Mouse (Mus musculus): ENCODE measurements around the gene Smtnl2. TPM values are rescaled to one million over a fixed set of nuclear protein-coding genes. Genes with fewer than 3 reads are reported as not detected.

The Smtnl2 gene
- total RNA-seq, 2 experiments from 2014 or later: 1.7 to 2.4 TPM

DNA sequence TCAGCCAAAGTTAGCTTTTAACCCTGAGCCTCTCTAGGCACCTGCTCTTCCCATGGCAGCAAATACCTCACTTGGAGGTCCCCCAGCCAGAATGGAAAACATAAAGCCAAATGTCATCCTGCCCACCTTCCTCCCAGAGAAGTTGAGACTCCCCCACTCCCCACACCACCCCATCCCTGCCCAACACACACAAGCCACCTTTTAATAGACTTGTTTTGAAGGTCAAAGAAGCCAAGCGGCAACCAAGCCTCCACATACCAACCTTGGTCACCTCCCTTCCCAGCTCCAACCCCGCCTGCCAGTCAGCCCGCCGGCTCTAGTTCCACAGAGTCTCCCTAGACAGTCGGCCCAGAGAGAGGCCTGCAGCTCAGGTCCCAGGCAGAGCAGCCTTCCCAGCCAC is 9.5 kb downstream of the Smtnl2 start:
- no peak for DNase-seq

DNA sequence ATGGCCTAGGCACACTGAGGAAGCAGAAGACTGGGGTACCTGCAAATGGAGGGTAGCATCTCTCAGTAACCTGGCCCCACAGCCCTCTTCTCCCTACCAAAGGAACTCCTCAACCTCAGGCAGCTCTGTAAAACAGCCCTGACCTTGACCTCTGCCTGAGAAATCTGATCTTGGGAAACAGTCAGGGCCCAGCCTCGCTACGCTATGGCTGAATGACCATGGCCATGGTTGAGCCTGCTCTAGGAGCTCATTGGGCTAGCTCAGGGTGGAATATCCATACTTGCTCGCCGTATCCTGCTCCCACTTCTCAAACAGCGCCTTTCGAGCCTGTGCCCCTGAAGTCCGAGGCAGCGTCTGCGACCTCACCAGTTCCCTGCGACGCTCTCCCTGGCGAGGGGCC is 10.4 kb downstream of the Smtnl2 start:
- DNase-seq: no peak

DNA sequence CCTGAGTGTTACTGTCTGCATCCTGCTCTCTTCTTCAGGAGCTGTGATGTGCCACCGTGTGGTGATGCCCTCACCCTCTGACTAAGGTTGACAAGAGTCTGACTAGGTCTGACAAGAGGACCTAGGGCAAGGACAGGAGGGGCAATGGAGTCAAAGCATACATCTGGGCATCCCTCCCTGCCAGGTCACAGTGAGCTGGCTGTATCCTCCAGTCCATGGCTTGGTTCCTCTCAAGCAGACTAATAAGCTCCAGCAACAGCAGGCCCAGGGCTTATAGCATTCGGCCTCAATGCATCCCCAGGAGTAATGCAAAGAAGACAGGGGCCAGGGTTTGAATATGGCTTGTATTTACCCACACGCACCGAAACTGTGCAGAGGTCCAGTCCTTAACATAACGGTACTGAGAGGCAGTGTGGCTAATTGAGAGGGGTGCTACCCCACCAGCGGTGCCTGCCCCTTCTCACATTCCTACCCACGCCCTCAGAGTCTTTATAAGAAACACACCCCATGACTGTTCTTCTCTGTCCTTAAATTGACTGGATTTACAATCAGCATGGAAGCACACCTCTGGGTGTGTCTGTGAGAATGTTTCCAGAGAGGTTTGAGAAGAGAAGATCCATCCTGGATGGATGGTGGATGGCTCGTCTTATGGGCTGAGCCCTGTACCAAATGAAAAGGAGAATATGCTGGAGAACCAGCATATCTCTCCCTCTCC is 13.5 kb downstream of the Smtnl2 start:
- no peak for DNase-seq

DNA sequence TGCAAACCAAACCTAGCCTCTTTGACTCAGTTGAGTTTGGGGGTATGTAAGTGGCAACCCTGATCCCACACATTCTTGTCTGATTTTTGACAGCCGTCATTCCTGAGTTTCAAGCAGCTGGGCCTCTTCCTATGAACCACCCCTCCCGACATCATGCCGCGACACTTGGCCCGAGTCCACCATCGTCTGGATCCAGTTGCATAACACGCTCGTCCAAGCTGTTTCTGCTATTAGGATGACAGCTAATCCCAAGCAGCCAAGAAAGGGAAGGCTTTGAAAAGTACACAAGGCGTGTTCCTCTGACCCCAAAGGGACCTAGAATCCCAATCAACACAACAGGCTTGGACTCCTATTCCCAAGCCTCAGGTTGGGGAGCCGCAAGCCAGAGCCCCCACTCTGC is 14.4 kb downstream of the Smtnl2 start:
- DNase-seq: peak; percentile 55 to 71

DNA sequence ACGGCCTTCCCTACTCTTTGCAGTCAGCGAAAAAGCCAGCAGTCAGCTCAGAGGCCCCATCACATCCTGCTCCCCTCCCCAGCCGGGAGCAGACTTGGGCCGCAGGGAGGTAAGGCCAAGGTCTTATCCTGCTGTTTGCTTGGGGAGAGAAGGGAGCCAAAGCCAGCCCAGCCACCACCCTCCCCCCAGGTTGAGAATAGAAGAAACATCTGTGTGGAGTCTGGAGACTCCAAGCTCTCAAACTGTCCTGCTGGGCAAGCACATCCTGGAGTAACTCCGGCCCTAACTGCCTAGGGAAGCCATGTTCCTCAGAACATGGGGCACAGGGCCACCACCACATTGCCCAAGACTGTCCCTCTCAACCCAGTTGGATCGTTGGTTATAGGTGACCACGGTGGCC is 14.9 kb downstream of the Smtnl2 start:
- peak; percentile 44 to 51 for DNase-seq

DNA sequence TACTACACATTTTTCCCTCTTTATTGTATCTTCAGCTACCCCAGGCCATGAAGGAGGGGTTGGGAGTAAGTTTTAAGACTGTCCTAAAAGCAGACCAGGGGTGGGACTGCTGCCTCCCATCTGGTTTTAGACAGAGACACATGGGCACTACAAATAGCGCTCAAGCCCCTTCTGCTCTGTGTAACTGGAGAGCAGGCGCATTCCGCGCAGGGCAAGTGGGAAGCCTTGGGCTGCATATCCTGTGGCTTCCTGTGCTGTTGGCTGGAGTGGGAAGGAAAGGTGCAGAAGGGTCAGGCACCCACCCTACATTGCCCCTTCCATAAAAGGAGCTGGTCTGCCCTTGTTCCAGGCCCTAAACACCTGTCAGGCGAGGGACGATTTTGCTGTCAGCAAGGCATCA is 15.9 kb downstream of the Smtnl2 start:
- no peak for DNase-seq

DNA sequence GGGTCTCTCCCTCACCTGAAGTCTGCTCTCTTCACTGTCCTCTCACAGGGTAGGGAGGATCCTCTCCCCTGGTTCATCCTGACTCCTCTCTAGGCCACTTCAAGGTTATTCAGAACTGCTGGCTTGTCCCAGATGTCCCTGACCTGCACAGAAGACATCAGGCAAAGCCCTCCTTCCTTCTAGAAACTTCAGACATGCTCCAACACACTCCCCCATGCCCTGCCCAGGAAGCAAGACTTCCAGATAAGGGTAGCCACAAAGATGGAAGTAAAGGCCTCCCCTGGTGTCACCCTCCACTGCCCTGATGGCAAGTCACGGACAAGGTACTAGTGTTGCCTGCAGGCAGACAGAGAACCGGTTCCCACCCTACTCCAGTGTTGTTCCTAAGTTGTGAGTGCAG is 16.8 kb downstream of the Smtnl2 start:
- DNase-seq: no peak

DNA sequence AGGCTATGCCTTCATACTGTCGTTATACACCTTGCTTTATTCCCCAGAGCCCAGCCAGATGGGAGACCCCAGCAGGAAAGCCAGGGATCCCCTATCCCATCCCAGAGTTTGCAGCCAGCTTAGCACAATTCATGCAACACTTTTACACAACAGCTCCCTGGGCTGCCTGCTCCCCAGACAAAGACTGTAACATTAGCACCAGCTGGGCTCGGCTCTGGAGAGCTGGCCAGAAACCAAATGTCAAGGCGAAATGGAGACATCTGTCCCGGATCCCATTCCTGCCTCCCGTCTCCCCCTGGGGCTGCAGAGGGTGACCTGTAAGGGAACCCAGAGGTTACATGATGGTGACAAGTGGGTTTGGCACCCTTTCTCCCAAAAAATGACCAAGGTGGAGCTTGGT is 17.8 kb downstream of the Smtnl2 start:
- peak; percentile 76 to 78 for DNase-seq

DNA sequence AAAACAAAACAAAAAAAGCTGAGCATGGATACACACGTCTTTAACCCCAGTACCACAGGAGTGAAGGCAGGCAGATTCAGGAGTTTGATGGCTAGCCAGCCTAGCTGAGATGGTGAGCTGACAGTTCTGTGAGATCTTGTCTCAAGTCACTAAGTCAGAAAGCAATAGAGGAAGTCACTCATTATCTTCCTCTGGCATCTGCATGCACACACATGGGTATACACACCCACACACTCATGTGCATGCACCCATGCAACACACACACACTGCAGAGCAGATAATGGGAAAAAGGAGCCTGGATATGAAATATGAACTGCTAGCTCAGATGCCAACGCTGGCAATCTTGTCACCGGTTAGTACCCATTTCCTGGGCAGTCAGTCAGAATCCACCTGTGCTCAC is 18.3 kb downstream of the Smtnl2 start:
- no peak for DNase-seq

DNA sequence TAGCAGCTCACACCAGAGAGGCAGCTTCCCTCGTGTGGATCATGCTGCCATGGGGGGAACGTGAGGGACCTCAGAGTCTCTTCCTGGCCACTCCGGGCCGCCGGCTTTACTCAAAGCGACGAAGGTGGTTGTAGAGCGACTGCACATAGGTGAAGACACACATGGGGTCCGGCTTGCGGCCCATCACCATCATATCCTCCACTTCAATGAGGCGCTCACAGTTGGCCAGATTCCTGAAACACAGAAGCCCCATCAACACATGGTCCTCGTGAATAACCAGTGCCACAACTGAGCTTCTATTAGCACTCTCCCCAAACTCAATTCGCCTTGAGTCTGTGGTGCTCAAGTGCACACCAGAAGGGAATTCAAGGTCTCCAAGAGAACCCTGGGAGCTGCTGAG is 20.3 kb downstream of the Smtnl2 start:
- no peak for DNase-seq

DNA sequence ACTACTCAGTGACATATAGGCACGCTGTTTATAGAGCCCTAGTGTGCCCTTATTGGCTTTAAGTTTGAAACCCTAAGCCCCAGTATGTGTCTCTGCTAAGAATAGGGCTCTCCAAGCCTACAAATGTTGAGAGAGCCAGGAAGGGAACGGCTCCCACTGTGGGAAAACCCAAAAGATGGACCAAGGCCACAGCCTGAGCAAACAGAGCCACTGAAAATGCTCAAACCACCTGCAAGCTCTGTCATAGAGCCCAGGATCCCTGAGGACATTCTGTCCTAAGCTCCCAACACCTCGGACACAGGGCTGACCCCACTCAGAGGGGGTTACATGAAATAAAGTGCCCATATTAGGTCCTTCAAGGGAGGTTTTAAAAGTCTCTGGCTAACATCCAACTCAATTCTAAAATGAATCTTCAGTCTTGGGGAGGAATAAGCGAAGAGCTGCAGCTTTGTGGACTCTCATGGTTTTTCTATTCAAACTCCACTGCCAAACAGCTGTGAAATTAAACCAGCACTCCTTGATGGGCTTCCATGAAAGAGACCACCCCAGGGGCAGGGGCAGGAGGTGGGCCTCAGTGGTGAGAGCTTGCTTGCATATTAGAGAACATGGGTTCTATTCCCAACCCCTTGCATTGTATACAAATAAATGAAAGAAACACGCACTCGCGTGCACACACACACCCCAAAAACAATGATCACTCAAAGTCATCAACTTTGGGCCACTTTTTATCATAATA is 21.9 kb downstream of the Smtnl2 start:
- no peak for DNase-seq

DNA sequence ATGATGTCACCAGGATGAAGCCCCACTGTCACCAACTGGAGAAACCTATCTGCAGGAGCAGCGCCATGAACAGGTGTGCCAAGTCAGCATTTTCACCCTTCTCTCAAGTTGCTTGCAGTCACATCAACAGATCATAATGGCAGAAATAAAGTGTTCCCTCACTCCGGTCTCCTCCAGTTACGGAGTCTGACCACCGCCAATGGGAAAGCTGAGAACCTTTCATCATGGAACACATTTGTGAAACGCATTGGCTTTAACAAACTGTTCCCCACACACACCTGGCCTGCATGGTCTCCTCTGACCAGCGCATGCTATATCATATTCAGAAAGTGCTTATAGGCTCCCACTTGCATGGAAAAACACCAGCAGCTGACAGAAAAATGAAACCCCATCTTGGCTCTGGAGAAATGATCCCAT is 23.4 kb downstream of the Smtnl2 start:
- DNase-seq: no peak

DNA sequence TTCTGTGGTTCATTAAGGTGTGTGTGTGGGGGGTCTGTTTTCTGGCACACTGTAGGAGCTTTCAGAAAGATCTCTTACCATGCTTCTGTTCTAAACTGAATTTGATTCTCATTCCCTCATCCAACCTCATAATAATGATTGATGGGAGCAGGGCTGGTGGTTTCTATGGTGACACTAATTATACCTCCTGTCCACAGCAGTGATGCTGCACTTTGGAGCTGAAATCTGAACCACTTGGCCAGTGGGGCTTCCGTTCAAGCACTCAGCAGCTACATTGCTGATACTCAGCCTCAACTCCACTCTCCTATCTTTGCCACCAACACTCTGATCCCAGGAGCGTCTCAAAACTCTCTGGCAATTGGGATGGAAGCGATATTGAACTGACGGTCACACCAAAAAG is 32.2 kb downstream of the Smtnl2 start:
- DNase-seq: no peak

DNA sequence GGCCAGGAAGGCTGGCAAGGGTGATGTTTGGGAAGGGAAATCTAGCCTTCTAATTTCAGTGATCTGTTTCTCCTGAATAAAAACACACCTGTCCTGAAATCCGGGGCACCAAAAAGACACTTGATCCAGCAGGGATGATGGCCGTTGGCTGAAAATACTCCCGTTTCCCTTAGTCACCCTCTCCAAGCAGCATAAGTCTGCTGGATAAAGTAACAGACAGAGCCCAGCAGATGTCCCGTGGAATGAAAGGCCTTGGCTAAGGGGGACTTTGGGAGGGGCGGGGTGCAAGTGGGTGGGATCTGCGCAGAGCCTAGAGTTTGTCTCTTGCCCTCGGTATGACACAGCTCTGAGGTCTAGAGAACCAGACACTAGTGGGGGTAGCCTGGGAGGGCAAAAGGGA is 33.3 kb downstream of the Smtnl2 start:
- no peak for DNase-seq

DNA sequence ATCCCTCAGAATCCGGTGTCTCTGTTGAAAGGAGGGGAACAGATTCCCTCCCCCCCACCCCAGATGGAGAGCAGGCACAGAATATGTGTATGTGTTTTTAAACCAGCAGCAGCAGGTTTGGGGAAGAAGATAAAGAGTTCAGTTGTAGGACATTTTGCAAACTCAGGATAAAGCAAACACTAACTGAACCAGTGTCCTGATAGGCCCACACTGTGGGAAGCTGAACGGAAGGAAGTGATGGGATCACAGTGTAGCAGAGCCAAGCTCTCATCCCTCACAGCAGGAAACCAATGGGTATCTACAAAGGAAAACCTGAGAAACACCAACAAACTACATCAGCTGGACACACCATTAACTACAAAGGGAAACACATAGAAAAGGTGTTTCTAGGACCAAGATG is 35.0 kb downstream of the Smtnl2 start:
- no peak for DNase-seq

DNA sequence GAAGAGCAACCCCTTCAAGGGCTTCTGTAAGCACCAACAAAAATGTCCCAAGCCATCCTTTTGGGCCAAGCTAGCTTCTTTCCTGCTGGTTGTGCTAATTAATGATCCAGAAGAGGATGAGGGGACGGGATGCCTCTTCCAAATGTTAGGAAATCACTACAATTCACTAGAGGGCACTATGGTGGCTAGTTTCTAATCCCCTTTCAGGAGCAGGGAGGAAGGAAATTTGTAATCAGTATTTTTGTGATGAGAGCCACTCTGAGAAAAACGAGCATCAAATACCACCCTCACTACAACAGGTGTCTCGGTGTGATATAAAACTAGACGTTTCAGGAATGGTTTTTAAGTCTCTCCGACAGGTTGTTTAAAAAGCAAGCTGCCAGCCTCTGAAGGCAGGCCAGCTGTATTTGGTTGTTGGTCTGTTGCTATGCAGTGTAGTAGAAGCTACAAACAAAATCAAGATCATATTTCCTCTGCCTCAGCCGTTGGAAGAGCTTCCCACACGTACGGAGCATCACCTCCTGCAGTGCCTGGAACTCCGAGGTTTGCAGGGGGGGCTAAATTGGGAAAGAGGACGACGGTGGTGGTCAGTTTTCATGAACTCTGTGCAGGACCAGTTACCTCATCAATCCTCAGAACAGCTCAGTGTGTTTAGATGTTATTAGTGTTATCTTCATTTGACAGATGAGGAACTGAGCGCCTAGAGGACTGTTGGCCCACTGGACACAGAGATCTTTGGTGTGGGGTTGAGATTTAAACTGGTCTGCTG is 41.4 kb downstream of the Smtnl2 start:
- no peak for DNase-seq

DNA sequence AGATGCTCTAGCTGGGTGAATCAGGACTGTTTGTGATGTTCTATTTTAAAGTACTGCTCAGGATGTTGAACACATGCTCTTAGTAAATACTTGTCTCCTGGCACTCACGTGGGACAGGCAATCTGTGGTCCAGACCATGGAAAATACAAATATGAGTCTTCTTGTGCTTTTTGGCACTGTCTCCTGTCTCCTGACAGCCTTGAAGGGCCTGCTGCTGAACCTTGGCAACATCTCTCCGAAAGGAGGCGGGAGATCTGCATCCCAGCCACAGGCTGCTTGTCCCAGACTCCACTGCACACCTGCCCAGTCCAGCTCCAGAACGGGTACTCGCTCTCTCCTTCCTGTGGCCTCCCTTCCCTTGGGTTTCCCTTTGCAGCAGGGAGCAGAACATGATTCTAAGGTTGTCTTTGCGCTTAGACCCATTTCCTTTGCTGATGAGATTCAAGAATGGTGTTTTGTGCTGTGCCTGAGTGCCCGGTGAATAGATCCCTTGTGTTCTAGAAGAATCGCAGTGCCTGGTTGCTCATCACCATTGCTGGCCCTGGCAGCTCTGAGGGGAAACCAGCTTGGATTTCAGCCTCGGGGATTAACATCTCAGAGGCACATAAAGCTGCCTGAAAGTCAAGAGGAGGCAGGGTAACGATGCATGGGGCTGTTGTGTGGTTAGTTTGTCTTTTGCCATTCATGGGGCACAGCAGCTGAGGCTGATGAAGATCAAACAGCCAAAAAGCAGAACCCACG is 43.4 kb downstream of the Smtnl2 start:
- no peak for DNase-seq

DNA sequence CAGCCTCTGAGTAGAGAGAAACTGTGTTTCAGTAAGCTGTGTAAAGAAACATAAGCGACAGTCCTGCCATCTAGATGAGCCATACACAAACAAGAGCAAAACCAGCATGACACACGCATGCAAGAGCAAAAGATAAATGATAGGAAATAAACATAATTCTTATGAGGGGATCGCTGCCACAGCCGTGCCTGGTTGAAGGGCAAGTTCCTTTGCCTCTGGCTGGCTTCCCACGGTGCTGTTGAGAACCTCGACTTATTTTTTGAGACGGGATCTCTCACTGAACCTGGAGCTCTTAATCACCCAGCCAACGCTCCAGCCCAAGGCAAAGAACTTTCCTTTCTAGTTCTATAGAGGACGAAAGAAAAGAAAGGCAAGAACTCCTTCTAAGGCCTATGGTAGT is 45.4 kb downstream of the Smtnl2 start:
- DNase-seq: peak; percentile 70 to 79

DNA sequence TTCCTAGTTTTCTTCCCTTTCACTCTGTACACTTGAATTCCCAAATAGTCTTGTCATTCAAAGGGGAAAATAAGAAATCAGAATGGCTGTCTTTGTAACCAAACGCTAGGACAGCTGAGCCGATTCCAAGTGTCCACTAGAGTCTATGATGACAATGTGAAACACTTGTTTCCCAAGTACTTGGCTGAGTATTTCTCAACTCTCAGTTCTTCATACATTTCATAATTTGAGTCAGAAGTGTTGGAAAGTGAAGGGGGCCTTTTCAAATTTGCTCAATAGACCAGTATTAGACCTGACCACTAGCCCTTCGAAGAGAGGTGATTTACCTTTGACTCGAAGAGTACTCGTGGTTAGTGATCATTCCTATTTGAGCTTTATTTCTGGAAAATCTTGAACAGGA is 47.0 kb downstream of the Smtnl2 start:
- no peak for DNase-seq

DNA sequence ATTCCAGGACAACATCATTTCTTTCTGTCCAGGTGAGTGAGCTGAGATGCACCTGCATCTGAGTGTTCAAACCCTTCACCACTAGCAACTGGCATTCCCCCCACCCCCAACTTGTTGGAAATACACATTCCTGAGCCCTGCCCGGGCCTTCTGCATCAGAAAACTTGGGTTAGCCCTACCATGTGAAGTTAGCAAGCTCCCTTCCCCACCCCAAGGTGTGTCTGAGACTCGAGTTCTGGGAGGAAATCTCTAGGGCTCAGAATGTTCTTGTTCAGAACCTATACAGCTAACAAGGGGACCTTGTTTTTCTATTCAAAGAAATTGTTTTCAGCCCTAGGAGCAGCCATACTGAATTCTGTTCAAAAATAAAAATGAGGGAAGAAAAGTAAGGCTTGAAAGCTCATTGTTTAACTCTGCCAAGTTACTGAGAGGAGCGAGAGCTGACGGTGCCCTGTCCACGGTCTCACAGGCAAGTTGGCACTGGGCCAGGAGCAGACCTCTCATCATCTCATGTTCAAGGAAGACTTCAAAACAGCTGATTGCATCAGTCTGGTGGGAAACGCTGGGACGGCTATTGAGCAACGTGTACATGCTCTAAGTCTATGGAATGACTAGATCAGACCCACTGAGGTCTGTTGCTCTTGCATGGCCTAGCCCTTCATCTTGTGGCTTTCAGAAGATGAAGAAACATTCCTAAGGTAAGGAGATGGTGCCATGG is 47.8 kb downstream of the Smtnl2 start:
- peak; percentile 37 to 67 for DNase-seq

DNA sequence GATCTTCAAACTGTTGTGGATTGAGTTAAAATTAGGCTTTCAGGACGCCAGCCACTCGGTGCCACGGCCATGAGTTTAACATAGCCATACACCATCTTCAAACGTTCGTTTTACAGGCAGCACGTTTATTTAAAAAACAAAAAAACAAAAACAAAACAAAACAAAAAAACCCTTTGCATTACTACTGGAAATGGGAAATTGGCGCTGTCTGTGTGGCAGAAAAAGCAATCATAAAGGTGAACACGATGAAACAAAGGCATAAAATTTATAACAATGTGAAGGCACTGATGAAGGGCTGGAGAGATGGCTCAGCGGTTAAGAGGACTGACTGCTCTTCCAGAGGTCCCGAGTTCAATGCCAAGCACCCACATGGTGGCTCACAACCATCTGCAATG is 49.2 kb downstream of the Smtnl2 start, which contains the start of gene Tekt1:
Tekt1 (minus strand) TSS at position 96 of the 395 bp plus-strand sequence.
- DNase-seq: no peak
